ENCODE assay signal across 8 mouse cellular contexts in the genomic region with DNA sequence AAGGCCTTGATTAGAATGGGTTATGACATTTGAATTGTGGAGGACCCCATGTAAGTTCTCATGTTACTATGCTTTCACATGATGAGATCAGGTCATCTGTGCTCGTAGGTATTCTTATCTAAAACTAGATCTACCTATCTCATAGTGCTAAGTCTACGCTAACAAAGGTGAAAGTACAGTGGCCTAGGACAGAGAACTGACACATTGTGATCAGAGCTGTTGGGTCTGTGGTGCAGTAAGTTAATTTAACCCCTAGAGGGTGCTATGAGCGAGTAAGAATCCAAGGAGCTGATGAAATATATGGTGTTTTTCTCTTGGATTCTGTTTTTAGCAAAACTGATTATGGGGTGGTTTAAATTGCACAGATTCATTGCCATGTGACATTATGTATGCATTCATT.
DNase-seq lines count a peak whose midpoint lies in the region; ATAC-seq and TF ChIP-seq lines count a peak whose summit lies in the region.

No protein-coding gene starts in this region.

- no peaks in the 10 kb centered on the region for H3K4me1 ChIP-seq in ES-E14 (ENCODE audit: control insufficient read depth in 2 of 2, insufficient read depth in 2 of 2, low read length in 2 of 2, poor library complexity in 1 of 2)

- no peak for ATAC-seq in erythroid progenitor cell, adult 5-6 weeks (replicated peaks; ENCODE audit: low FRiP score, poor library complexity, severe bottlenecking)

- no peak overlapping the region for H3K4me3 ChIP-seq in ES-E14 (ENCODE audit: insufficient read depth in 1 of 2, low read depth in 1 of 2, low read length in 2 of 2, poor library complexity in 1 of 2, severe bottlenecking in 1 of 2)

- peak; percentile 15 for DNase-seq in kidney, adult 9 months
- DNase-seq in kidney, postnatal 25 days: no peak
- DNase-seq in ES-E14 (ENCODE audit: low read depth, low spot score): peak; percentile 25
- DNase-seq in brain, adult 2 months (ENCODE audit: low read depth, low spot score): peak; percentile 53
- peak; percentile 26 to 66 for DNase-seq in layer of hippocampus, postnatal 14 days (ENCODE audit: low spot score in 2 of 2)
- DNase-seq in telencephalon, adult 2 months (ENCODE audit: low read depth, low spot score): peak; percentile 24
- DNase-seq in spleen, adult 12 weeks (ENCODE audit: low spot score): no peak

- H3K27ac ChIP-seq in ES-E14 (ENCODE audit: insufficient read depth, low read depth, low read length, poor library complexity, severe bottlenecking): no peak overlapping the region

- H3K36me3 ChIP-seq in ES-E14 (ENCODE audit: control insufficient read depth, insufficient read depth, low read length, poor library complexity, severe bottlenecking): no peaks in the 10 kb centered on the region

- in situ Hi-C loops in ES-E14 (cut with MboI; ENCODE audit: low sequenced_read_pairs in 2 of 2, unreplicated experiment in 2 of 2): no loop called here

- no peak overlapping the region for H3K9ac ChIP-seq in ES-E14 (ENCODE audit: insufficient read depth, low read depth, low read length, poor library complexity, severe bottlenecking)

- H3K9me3 ChIP-seq in ES-E14 (ENCODE audit: control insufficient read depth, insufficient read depth, low read depth, low read length): no peaks in the 10 kb centered on the region

TF ChIP-seq in ES-E14, 5 proteins besides CTCF, POLR2A, EP300 and RAD21:
- TF ChIP-seq CHD2 (IDR thresholded peaks at IDR 0.05; ENCODE audit: low read depth, low read length): no peak
- peak; percentile 62 for TF ChIP-seq ZC3H11A (IDR thresholded peaks at IDR 0.05; ENCODE audit: borderline replicate concordance, low read depth, low read length)
TF ChIP-seq in ES-E14: peak in this region for 1.

Comparison
In these comparisons a context has a peak if more than half of its experiments do, and no peak if none do; other contexts are left out.
1. DNase-seq: peak in kidney, adult 9 months (single experiment), ES-E14 (single experiment), brain, adult 2 months (single experiment), layer of hippocampus, postnatal 14 days (2 of 2) and telencephalon, adult 2 months (single experiment); none in kidney, postnatal 25 days (0 of 2) and spleen, adult 12 weeks (single experiment).